Mouse (Mus musculus) brown adipose tissue, adult 24 weeks (tissue): ENCODE measurements around the gene Kcnj12. TPM values are rescaled to one million over a fixed set of nuclear protein-coding genes. Genes with fewer than 3 reads are reported as not detected.

Experiments used
- H3K27ac ChIP-seq: fragments of 200-500 bp; replicated peaks from 2 replicates; pipeline ENCODE4 v1.5.1; 2012; ENCODE audit warnings: low read depth, mild to moderate bottlenecking, low read length
- H3K4me1 ChIP-seq: fragments of 200-500 bp; 2 replicates; pipeline ENCODE4 v1.6.1; 2012; ENCODE audit warnings: low read length, mixed read lengths; ENCODE audit not compliant: control insufficient read depth, insufficient read depth, insufficient read length
- H3K4me3 ChIP-seq: fragments of 200-500 bp; 2 replicates; pipeline ENCODE4 v1.5.1; 2012; ENCODE audit warnings: low read depth, mild to moderate bottlenecking, low read length, moderate library complexity; ENCODE audit not compliant: insufficient read depth
- polyA plus RNA-seq: library from polyadenylated mRNA; stranded (reverse); fragments of >200 nt; gene quantifications from 2 replicates; pipeline ENCODE4 v1.2.4, GENCODE M21; 2012; ENCODE audit not compliant: missing spikeins, insufficient read depth, insufficient read length

Gene Kcnj12
- polyA plus RNA-seq, 1 experiment: not detected

DNA sequence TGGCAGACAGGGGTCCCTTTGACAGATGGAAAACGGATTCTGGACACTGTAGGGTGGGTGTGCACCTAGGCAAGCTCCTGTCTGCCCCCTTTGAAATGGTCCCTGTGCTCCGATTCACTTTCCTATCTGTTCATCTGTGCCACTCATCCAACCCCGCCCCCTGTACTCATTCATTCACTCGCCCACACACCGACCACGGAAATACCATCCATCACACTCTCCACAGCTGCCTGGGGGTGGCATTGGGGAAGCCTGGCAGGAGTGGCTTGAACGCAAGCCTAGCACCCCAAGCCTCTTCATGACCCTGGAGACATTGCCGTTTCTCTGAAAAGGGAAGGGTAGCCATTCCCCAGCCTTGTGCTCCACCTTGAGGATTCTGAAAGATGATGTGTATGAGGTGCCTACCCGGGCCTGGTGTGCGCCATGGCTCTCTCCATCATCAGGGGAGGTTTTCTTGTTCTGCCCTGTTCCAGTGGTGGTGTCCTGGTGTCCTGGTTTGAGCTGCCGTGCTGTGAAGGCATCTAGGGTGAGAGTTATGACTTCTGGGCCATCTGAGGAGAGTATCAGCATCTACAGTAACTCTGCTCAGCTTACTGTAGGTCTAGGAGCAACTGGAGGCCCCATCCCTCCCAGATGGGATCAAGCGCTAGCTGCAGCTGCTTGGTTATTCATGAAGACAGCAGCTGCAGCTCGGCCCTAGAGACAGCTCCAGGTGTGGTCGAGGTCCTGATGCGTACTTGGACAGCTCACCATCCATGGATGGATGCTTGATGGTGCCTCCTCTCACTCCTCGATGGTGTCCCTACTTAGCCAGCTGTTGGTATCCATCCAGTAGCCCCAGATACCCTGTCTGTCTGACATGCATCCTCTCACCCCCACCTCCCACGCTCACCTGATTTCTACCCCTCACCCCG, 40.4 kb downstream of the Kcnj12 start:
- no peaks in the 10 kb centered on the region for H3K4me1 ChIP-seq
- H3K27ac ChIP-seq: no peak overlapping the region
- no peak overlapping the region for H3K4me3 ChIP-seq

DNA sequence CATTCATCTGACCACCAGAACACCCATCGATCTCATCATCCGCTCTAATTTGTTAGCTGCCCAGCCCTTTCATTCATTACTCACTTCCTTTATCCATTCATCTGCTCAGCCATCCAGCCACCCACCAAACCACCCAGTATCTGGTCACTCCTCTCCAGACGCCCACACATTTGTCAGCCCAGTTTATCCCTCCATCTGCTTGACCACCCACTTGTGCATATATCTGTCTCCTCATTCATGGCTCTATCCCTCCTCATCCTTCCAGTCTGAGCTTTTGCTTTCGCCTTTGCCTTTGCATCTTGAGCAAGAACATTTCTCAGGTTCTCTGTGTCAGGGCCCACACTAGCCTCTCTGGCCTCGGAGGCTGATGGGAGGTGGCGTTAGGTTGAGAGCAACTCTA, 41.1 kb downstream of the Kcnj12 start:
- no peak overlapping the region for H3K4me3 ChIP-seq
- no peak overlapping the region for H3K27ac ChIP-seq
- no peaks in the 10 kb centered on the region for H3K4me1 ChIP-seq

- Histone ChIP-seq H3K4me1 (no peaks in the 10 kb centered on the region), H3K4me3 (no peak overlapping the region), H3K27ac (no peak overlapping the region)
These were observed 43.3 kb downstream of the Kcnj12 start for GRCm38 (mm10) chr11:61065620-61066019.

DNA sequence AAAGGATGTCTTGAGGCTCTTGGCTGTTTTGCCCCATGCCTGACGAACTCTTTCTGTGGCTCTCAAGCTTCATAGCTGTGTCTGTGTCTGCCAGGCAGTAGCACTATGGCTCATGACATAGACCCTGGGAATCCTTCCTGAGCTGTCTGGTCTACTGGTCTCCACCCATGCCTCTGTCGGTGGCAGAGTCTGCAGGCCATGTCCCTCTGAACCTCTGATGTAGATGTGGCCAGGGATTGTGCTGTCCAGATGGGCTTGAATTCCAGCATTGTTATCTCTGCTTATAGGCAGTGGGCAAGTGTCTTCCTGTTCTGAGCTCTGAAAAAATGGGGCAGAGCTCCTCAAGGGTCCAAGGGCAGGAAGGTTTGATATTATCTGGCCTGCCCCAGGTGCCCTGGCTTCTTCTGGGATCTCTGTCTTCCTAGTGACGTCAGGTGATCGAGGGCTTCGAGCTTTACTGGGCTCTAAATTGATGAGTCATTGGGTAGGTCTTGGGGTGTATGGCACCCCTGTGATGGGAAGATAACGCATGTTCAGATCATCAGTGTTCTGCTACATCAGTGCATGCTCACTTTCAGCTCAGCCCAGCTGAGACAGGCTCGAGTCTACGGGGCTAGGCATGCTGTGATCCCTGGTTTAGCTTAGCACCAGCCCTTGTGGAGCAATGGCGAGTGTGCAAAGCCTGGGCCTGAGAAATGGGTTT, 44.9 kb downstream of the Kcnj12 start:
- no peak overlapping the region for H3K4me3 ChIP-seq
- H3K4me1 ChIP-seq: no peaks in the 10 kb centered on the region
- no peak overlapping the region for H3K27ac ChIP-seq

GRCm38 (mm10) chr11:61068866-61069265, 46.5 kb downstream of the Kcnj12 start:
- Histone ChIP-seq H3K27ac (no peak overlapping the region), H3K4me1 (no peaks in the 10 kb centered on the region)

GRCm38 (mm10) chr11:61069645-61070044, 47.3 kb downstream of the Kcnj12 start:
- Histone ChIP-seq H3K27ac (no peak overlapping the region), H3K4me3 (no peak overlapping the region), H3K4me1 (no peaks in the 10 kb centered on the region)

More at GRCm38 (mm10) chr11:61068866-61069265, 46.5 kb downstream of the Kcnj12 start:
- no peak overlapping the region for H3K4me3 ChIP-seq

- Histone ChIP-seq H3K4me3 (no peak overlapping the region), H3K4me1 (no peaks in the 10 kb centered on the region), H3K27ac (no peak overlapping the region)
These were observed 52.4 kb downstream of the Kcnj12 start for GRCm38 (mm10) chr11:61074646-61075317.

- H3K27ac ChIP-seq: no peak overlapping the region
- no peak overlapping the region for H3K4me3 ChIP-seq
- no peaks in the 10 kb centered on the region for H3K4me1 ChIP-seq
These were observed 53.3 kb downstream of the Kcnj12 start for GRCm38 (mm10) chr11:61075361-61076326.

DNA sequence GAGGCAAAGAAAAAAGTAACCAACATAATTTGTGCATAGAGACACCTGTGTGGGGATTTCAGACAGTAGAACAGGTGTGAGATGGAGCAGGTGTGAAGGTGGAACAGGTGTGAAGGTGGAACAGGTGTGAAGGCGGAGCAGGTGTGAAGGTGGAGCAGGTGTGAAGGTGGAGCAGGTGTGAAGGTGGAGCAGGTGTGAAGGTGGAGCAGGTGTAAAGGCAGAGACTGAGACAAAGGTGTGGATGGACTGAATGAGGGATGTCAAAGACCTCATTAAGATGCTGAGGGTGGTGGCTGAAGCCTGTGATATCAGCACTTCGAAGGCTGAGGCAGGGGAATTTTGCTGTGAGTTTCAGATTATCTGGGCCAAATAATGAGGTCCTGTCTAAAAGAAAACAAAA, 59.3 kb downstream of the Kcnj12 start:
- Histone ChIP-seq H3K4me1 (no peaks in the 10 kb centered on the region), H3K27ac (no peak overlapping the region), H3K4me3 (no peak overlapping the region)

DNA sequence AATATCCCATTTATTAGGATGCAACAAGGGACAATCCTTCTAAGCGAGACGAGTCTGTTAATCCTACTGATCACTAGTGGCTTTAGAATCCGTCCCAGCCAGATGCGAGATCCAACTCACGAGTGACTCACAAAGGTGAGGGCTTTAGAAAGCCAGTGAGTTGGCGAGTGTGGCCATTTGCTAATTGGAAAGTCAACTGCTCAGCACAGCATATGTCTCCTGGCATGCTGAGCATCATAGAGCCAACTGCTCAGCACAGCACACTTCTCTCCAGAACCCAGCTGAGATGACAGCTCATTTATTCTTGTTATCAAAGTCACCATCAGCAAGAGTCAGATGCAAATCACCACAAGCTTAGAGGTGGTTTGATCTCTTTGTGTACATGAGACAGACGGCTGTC, 67.8 kb downstream of the Kcnj12 start:
- H3K4me1 ChIP-seq: no peaks in the 10 kb centered on the region
- no peak overlapping the region for H3K27ac ChIP-seq
- H3K4me3 ChIP-seq: no peak overlapping the region

GRCm38 (mm10) chr11:61091192-61091591, 68.8 kb downstream of the Kcnj12 start:
- no peak overlapping the region for H3K4me3 ChIP-seq
- H3K27ac ChIP-seq: no peak overlapping the region
- no peaks in the 10 kb centered on the region for H3K4me1 ChIP-seq

- Histone ChIP-seq H3K4me3 (no peak overlapping the region), H3K4me1 (no peaks in the 10 kb centered on the region), H3K27ac (no peak overlapping the region)
These were observed 69.4 kb downstream of the Kcnj12 start for GRCm38 (mm10) chr11:61091642-61092262.

GRCm38 (mm10) chr11:61098046-61098445, 75.7 kb downstream of the Kcnj12 start:
- Histone ChIP-seq H3K4me1 (no peaks in the 10 kb centered on the region), H3K4me3 (no peak overlapping the region), H3K27ac (no peak overlapping the region)
